In the genomic region with DNA sequence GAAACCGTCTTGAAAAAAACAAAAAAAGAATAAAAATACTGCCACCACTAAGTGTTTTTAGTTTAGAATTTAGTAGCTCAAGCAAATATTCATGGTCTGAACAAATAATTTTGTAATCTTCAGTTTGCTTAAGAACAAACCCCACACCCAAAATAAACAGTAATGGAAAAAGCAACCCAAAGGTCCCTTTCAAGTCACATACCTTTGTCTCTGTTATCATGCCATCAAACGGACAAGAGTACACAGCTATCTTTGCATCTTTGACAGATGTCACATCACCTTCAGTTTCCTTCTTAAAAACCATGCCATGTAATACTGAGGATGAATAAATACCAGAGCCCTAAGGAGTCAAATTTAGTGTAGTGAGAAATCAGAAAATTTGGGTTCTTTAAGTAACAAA, we compare ENCODE assay signal across 31 mouse cellular contexts.
"Had no signal": no experiment of that assay in that cellular context is flagged by ENCODE, and none has a peak within 500 bp of the region (broad histone marks: within the 10 kb centered on the region; RNA-seq: fewer than 3 reads in every experiment).

No protein-coding gene starts in this region.

- H3K27ac ChIP-seq: left cerebral cortex, adult 2 months; limb, embryonic 10.5 days; limb, embryonic 12.5 days; limb, embryonic 13.5 days; limb, embryonic 15.5 days; liver, embryonic 12.5 days; liver, embryonic 13.5 days; liver, embryonic 14.5 days; liver, embryonic 15.5 days; lung, embryonic 15.5 days; macrophage; midbrain, embryonic 10.5 days; midbrain, embryonic 12.5 days; midbrain, embryonic 13.5 days; midbrain, embryonic 15.5 days; neural tube, embryonic 12.5 days; neural tube, embryonic 13.5 days had no signal

- H3K4me1 ChIP-seq: limb, embryonic 10.5 days; limb, embryonic 12.5 days; limb, embryonic 13.5 days; liver, embryonic 13.5 days; liver, embryonic 15.5 days; lung, embryonic 15.5 days; megakaryocyte, embryonic 14.5 days; midbrain, embryonic 10.5 days; midbrain, embryonic 12.5 days; midbrain, embryonic 13.5 days; midbrain, embryonic 15.5 days; neural tube, embryonic 12.5 days; neural tube, embryonic 13.5 days had no signal

- H3K4me2 ChIP-seq: limb, embryonic 12.5 days; limb, embryonic 13.5 days; limb, embryonic 15.5 days; liver, embryonic 12.5 days; liver, embryonic 13.5 days; liver, embryonic 15.5 days; lung, embryonic 14.5 days; lung, embryonic 15.5 days; midbrain, embryonic 11.5 days; midbrain, embryonic 12.5 days; midbrain, embryonic 13.5 days; midbrain, embryonic 15.5 days; neural tube, embryonic 12.5 days; neural tube, embryonic 13.5 days had no signal

- H3K9me3 ChIP-seq: limb, embryonic 10.5 days; limb, embryonic 12.5 days; limb, embryonic 13.5 days; limb, embryonic 15.5 days; liver, embryonic 12.5 days; liver, embryonic 13.5 days; liver, embryonic 15.5 days; lung, embryonic 15.5 days; megakaryocyte, embryonic 14.5 days; midbrain, embryonic 10.5 days; midbrain, embryonic 12.5 days; midbrain, embryonic 13.5 days; midbrain, embryonic 15.5 days; neural tube, embryonic 12.5 days; neural tube, embryonic 13.5 days had no signal

- DNase-seq: left cerebral cortex, postnatal 4 days; liver, embryonic 13.5 days; lung, adult 18-20 months; lung, adult 2 months; lung, embryonic 14.5 days; lung, postnatal 10 days; lung, postnatal 14 days; lung, postnatal 36 days; lung, postnatal 4 days; midbrain, embryonic 14.5 days had no signal

- H3K4me3 ChIP-seq: left cerebral cortex, adult 2 months; limb, embryonic 10.5 days; limb, embryonic 12.5 days; limb, embryonic 13.5 days; limb, embryonic 15.5 days; liver, embryonic 12.5 days; liver, embryonic 13.5 days; liver, embryonic 15.5 days; lung, embryonic 15.5 days; megakaryocyte, embryonic 14.5 days; midbrain, embryonic 10.5 days; midbrain, embryonic 12.5 days; midbrain, embryonic 13.5 days; midbrain, embryonic 15.5 days; myocyte; neural tube, embryonic 12.5 days; neural tube, embryonic 13.5 days had no signal

- H3K9ac ChIP-seq: limb, embryonic 12.5 days; limb, embryonic 13.5 days; limb, embryonic 15.5 days; liver, embryonic 12.5 days; liver, embryonic 13.5 days; liver, embryonic 14.5 days; liver, embryonic 15.5 days; lung, embryonic 14.5 days; lung, embryonic 15.5 days; midbrain, embryonic 12.5 days; midbrain, embryonic 13.5 days; midbrain, embryonic 15.5 days; neural tube, embryonic 12.5 days; neural tube, embryonic 13.5 days had no signal

- ATAC-seq: liver, embryonic 12.5 days; lung, postnatal 0 days; midbrain, embryonic 13.5 days; midbrain, embryonic 15.5 days; midbrain, embryonic 16.5 days had no signal

- H3K27me3 ChIP-seq: limb, embryonic 12.5 days; limb, embryonic 13.5 days; limb, embryonic 15.5 days; liver, embryonic 12.5 days; liver, embryonic 13.5 days; liver, embryonic 15.5 days; lung, embryonic 15.5 days; megakaryocyte, embryonic 14.5 days; midbrain, embryonic 12.5 days; midbrain, embryonic 13.5 days; midbrain, embryonic 15.5 days; neural tube, embryonic 12.5 days; neural tube, embryonic 13.5 days had no signal
